Mouse (Mus musculus): ENCODE data around the gene Hist2h2aa1.

DNA sequence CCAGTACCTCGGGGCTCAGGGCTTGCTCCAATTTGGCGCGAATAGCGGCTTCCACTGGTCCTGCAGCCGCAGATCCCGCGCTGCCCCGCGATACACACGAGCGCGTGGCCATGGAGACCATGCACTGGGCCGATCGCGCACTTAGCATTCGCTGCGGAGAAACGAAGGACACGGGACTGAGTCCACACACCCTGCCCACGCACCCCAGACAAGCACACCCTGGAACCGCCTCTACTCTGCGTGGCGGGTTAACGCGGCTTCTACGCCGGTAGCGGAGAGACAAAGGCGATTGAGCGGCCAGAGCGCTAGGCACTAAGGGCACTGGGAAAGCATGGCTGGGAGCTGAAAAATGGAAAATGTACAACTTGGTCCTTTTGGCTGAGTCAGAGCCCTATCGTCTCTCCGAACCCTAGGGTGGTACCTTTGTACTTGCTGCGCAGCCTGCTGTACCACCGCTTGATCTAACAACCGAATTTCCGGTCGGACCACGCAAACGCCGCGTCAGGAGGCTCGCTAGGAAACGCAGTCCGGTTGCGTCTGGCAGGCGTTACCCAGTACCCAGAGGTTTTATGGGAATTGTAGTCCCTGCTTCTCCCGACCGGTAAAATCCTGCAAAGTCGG, 48.1 kb upstream of the Hist2h2aa1 start:
- no peak for TF ChIP-seq CTCF (IDR thresholded peaks at IDR 0.05; ENCODE audit: borderline replicate concordance, control insufficient read depth, extremely low read depth, insufficient read depth, low read length, poor library complexity)
- TF ChIP-seq POLR2A (IDR thresholded peaks at IDR 0.05; ENCODE audit: control insufficient read depth, extremely low read depth, insufficient read depth, low read length, poor library complexity) = peak; percentile 67
